Mouse (Mus musculus): Measurements from ENCODE around the gene Ube2ql1.

Gene Ube2ql1

DNA sequence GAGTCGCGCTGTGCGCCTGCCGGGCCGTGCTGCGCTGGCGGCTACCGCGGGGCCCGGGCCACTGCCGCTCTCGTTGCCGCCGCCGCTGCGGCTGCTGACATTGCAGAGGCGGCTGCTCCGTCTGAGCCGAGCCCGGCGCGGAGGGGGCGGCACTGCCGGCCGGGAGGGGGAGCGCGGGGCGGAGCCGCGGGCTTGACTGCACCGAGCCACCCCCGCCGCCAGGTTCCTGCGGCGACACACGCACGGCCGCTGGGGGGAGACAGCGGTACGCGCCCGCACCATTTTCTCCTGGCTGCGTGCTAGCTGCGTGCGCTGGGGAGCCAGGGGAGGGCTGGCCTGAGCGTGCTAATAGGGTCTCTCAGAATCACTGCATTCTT is at the start of gene Ube2ql1:
Gene Ube2ql1, minus strand, starts transcription at position 131 of the 377 bp plus-strand sequence.
- no peak for DNase-seq (ENCODE audit: low read depth in 1 of 2, low spot score in 2 of 2)

DNA sequence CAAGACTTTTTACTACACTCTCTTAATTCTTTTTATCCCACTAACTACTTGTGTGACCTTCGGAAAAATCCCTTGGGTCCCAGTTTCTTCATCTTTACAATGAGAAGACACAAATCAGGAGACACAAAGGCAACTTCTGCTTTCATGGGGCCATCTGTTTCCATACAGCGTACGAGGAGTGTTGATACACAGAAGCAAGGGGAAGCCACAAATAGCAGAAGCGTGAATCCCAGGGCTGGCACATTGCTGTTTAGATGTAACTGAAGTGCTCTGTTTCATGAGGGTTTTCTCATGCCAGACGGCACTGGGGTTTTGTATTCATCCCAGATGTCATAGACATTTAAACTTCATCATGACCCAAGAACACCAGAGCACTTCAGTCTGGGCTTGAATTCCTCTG is 49.0 kb upstream of the Ube2ql1 start:
- peak in 1 of 2 experiments; percentile 5 for DNase-seq (ENCODE audit: low read depth in 1 of 2, low spot score in 2 of 2)

DNA sequence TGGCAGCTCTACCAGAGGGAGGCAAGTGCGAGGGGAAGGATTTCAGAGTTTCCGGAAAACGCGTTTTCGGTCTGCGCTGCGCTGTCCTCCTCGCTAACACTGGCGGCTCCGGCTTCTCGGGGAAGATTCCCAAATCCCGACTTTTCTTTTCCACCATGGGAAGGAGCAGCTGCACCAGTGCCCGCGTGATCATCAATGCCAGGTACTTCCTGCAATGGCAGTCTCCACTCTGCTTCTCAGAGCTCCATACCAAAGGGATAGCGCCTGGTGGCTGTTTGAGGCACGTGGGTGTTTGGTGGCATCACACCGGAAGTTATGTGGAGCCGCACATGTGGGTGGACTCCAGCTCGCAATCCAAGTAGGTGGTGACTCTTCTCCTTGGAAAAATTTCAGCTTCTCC is 38.5 kb upstream of the Ube2ql1 start:
- no peak for DNase-seq (ENCODE audit: low read depth in 1 of 2, low spot score in 2 of 2)

DNA sequence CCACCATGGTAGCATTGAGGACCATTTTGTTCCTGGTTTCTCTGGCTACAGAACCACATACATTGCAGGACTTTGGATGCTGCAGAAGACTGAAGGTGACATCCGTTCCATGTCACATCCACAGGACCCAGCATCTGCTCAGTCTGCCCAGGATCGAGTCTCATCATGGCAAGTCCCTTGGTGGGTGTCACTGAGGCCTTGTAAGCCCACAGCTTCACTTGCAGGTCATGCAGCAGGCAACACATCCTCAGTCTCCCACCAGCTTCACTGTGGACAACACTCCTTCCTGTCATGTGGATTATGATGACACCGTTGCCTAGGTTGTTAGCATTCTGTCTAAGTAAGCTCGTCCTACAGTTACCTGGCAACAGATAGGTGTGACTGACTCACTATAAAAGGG is 32.7 kb upstream of the Ube2ql1 start:
- DNase-seq (ENCODE audit: low read depth in 1 of 2, low spot score in 2 of 2): no peak

DNA sequence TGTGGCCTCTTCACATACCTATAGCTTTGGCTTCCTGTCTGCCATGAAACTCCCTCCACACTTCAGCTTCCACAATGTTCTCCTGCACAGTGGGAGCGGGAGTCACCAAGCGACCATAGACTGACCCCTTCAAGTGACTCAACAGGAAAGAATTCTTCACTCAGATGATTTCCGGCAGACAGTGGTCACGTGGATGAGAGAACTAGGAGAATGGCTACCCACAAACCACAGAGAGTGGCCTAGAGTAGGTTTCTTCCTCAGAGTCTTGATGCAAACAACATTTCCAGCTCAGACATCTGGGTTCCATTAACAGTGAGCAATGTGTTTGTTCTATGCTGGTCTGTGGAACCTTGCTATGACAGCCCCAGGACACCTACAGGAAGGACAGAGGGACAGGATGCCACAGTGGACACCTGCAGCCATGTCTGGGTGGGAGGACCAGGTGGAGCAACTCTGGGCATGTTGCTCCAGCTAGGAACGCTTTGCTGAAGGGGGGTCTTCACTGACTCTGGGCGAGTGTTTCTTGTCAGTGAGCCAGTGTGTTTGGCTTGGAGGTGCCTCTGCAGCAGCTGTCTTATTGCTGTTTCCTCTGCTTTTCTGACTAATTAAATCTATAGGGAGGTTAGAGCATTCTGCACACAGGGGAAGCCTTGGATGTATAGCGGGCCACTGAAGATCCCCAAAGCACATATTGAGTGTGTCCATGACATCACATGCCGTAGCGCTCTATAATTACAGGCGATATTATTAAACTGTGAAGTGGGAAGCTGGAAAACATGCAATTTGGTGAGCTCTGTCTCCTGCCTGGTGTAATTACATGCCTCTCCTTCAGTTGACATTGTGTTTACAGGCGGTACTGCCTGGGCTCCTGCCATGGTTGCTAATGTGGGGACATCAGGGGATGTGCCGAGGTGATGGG is 31.1 kb upstream of the Ube2ql1 start:
- no peak for DNase-seq (ENCODE audit: low read depth in 1 of 2, low spot score in 2 of 2)

DNA sequence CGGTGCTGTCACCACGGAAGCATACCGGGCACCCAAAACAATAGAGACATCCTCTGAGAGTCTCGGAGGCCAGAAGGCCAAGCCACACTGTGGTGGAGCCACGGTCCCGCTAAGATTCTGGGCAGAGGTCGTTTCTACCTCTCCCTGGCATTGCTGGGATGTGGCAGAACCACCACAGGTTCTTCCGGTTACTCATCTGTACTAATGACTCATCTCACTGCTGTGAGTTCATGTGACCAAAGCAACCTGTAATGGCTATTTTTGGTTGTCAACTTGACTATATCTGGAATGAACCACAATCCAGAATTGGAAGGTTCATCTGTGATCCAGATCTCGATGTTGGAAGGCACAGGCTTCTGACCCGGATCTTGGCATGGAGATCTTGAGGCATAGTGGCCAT is 28.5 kb upstream of the Ube2ql1 start:
- no peak for DNase-seq (ENCODE audit: low read depth in 1 of 2, low spot score in 2 of 2)

GRCm38 (mm10) chr13:69764646-69765045 is 25.0 kb upstream of the Ube2ql1 start:
- DNase-seq (ENCODE audit: low read depth in 1 of 2, low spot score in 2 of 2): no peak

DNA sequence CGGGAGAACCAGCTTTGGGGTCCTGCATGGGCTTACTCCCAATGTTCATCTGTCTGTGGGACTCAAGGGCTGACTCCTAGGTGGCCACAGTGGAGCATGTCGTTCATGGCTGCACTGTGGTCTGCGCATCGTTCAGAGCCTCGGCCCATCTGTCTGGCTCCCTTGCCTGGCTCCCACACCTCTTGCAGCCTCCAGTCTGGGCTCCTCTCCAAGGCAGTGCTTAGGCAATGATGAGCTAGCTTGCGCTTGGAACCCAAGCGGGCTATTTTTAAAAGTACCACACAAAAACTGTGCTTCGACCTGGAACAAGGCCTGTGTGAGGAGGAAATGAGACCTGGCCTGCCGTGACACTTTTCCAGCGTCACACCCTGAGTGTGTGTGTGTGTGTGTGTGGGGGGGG is 21.7 kb upstream of the Ube2ql1 start:
- no peak for DNase-seq (ENCODE audit: low read depth in 1 of 2, low spot score in 2 of 2)

GRCm38 (mm10) chr13:69758979-69759378 is 19.3 kb upstream of the Ube2ql1 start:
- DNase-seq (ENCODE audit: low read depth in 1 of 2, low spot score in 2 of 2): no peak

DNA sequence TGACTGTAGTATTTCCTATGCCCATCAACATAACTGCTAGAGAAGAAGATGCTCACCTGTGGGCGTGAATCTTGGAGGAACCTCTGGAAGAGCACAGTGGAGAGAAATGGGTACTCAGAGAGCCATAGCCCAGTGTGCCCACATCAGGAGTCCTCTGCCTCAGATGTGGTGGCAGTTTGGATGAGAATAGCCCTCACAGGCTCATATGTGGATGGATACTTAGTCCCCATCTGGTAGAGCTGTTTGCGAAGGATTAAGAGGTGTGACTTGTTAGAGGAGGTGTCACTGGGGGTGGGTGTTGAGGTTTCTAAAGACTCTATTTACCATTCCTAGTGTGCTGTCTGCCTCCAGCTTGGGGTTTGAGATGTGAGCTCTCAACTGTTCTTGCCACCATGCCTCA is 13.2 kb upstream of the Ube2ql1 start:
- no peak for DNase-seq (ENCODE audit: low read depth in 1 of 2, low spot score in 2 of 2)

- no peak for DNase-seq (ENCODE audit: low read depth in 1 of 2, low spot score in 2 of 2)
These were observed 11.8 kb upstream of the Ube2ql1 start for GRCm38 (mm10) chr13:69751510-69751909.

DNA sequence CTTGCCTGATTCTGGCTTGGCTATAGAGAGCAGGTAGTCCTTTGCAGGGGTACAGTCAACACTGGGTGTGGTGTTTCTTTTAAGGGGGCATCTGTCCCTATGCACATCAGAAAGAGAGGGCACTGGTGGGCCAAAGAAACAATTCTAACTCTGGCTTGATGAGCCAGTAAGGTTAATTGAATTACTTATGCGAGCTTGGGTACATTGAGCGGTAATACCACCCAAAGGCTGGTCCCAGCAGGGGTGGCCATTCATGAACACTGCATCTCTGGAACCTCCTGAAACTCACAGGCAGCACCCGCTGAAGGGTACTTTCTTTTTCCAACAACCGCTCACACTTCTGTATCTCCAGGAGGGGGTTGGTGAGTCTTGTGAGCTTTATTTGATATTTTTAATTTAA is 9.1 kb upstream of the Ube2ql1 start:
- DNase-seq (ENCODE audit: low read depth in 1 of 2, low spot score in 2 of 2): no peak

DNA sequence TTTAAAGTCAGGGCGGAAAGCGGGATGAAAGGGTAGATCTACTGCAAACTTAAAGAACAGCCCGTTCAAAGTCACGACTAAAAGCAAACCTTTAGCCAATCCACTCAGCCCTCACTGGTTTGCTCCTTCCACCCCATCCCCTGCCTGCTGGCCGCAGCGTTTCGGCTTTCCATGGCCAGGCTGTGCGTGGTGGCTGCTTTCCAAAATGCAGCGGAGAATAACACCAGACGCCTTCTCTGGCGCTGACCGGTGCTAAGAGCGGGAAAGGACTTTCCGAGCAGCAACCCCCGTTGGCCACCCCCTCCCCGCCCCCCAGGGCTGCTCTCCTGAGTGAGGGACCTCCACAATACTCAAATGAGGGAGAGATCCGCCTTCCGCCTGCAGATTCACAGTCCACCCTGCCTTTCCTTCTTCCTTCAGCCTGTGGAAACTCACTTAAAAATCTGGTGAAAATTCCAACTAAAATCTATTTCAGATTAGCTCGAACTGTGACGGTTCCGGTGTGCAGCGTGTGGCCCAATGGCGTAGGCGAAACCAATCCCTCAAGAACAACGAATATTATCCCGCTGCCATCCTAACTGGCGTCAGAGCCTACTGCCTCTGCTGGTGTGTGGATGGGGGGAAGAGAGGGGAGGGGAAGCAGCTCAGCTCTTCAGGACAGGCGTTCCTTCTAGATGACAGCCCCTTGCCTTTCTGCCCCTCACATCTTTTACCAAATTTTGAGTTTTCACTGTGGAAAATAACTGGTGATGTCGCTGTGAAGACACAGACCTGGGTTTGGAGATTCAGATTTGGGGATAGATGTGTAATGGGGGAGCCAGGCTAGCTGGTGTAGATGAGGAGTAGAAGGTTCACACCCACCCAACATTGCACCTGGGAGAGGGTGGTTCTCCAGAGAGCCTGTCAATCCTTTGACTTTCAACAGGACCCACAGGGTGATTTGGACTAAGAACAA is 919 bp upstream of the Ube2ql1 start:
- no peak for DNase-seq (ENCODE audit: low read depth in 1 of 2, low spot score in 2 of 2)

GRCm38 (mm10) chr13:69739091-69739758 is 464 bp downstream of the Ube2ql1 start:
- DNase-seq (ENCODE audit: low read depth in 1 of 2, low spot score in 2 of 2): no peak

DNA sequence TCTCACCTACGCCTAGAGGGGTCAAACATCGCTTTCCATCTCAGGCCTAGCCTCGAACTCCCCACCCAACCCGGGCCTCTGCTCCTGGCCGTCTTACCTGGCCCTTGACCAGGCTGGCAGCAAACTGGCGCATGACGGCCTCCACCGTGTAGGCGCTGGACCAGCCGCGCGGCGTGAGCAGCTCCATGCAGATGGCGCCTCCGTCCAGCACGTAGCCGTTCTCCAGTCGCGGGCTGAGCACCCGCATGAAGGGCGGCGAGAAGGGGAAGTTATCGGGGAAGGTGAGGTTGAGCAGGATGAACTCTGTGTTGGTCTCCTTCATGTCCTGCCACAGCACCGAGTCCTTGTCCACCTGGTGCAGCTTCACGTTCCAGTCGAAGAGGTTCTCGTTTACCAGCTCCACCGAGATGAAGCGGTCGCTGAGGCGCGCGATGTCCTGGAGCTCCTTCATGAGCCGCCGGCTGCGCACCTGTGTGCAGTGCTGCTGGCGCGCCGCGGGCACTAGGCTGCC is 1.2 kb downstream of the Ube2ql1 start:
- DNase-seq (ENCODE audit: low read depth in 1 of 2, low spot score in 2 of 2): no peak

GRCm38 (mm10) chr13:69737444-69738185 is 2.1 kb downstream of the Ube2ql1 start:
- no peak for DNase-seq (ENCODE audit: low read depth in 1 of 2, low spot score in 2 of 2)

- DNase-seq (ENCODE audit: low read depth in 1 of 2, low spot score in 2 of 2): no peak
These were observed 7.1 kb downstream of the Ube2ql1 start for GRCm38 (mm10) chr13:69732636-69733035.

- no peak for DNase-seq (ENCODE audit: low read depth in 1 of 2, low spot score in 2 of 2)
These were observed 14.3 kb downstream of the Ube2ql1 start for GRCm38 (mm10) chr13:69725376-69725775.

GRCm38 (mm10) chr13:69721141-69721540 is 18.5 kb downstream of the Ube2ql1 start:
- no peak for DNase-seq (ENCODE audit: low read depth in 1 of 2, low spot score in 2 of 2)

- no peak for DNase-seq (ENCODE audit: low read depth in 1 of 2, low spot score in 2 of 2)
These were observed 21.7 kb downstream of the Ube2ql1 start for GRCm38 (mm10) chr13:69717860-69718598.

Measured in monocyte, adult 2 months (primary cell).